ENCODE assay signal across 9 mouse cellular contexts in the genomic region with DNA sequence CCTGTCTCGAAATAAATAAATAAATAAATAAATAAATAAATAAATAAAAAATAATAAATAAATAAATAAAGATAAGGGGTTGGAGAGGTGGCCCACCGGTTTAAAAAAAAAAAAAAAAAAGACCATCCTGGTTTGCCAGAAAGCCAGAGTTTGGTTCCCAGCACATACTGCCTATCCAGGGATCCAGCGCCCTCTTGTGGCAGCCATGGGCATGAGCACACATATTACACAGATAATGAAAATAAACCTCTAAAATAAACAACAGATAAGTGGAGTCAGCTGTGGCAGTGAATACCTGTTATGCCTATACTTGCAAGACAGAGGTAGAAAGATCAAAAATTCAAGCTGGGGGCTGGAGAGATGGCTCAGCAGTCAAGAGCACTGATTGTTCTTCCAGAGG. TPM values are rescaled to one million over a fixed set of nuclear protein-coding genes. Genes with fewer than 3 reads are reported as not detected.
DNase-seq lines count a peak whose midpoint lies in the region; ATAC-seq and TF ChIP-seq lines count a peak whose summit lies in the region.
"Had no signal": no experiment of that assay in that cellular context is flagged by ENCODE, and none has a peak within 500 bp of the region (broad histone marks: within the 10 kb centered on the region; RNA-seq: fewer than 3 reads in every experiment).

No protein-coding gene starts in this region.

- H3K4me1 ChIP-seq in hindbrain, embryonic 11.5 days (replicated peaks; ENCODE audit: control insufficient read depth, insufficient read depth, low read length) = peaks cover 11% of the 10 kb centered on the region
- peaks cover 45% of the 10 kb centered on the region for H3K4me1 ChIP-seq in hindbrain, embryonic 12.5 days
- H3K4me1 ChIP-seq in MEL (ENCODE audit: control insufficient read depth in 1 of 2, insufficient read depth in 2 of 2, low read length in 2 of 2) = peaks cover 2 to 5% of the 10 kb centered on the region in 2 experiments; a peak in 2 of 4 replicates
- H3K4me1 ChIP-seq in embryonic facial prominence, embryonic 13.5 days = peaks cover 62% of the 10 kb centered on the region

- no peaks in the 10 kb centered on the region; the same call in 1 of the 2 replicates for H3K27me3 ChIP-seq in hindbrain, embryonic 11.5 days (ENCODE audit: control insufficient read depth, insufficient read depth, low read length)
- peaks cover 8% of the 10 kb centered on the region for H3K27me3 ChIP-seq in hindbrain, embryonic 12.5 days
- peaks cover 6 to 7% of the 10 kb centered on the region in 2 experiments for H3K27me3 ChIP-seq in MEL (ENCODE audit: control insufficient read depth in 1 of 2, insufficient read depth in 2 of 2, low read length in 2 of 2)
- H3K27me3 ChIP-seq in embryonic facial prominence, embryonic 13.5 days = no peaks in the 10 kb centered on the region

- TF ChIP-seq EP300 in MEL (IDR thresholded peaks at IDR 0.05; ENCODE audit: low read depth in 1 of 2, low read length in 2 of 2) = no peak

- H3K9me3 ChIP-seq in hindbrain, embryonic 11.5 days (ENCODE audit: control insufficient read depth, low read length) = no peaks in the 10 kb centered on the region
- H3K9me3 ChIP-seq in hindbrain, embryonic 12.5 days (replicated peaks) = no peaks in the 10 kb centered on the region
- H3K9me3 ChIP-seq in MEL (replicated peaks; ENCODE audit: insufficient read depth, low read length) = no peaks in the 10 kb centered on the region
- 0 out of 2 replicates have a peak, but pooled peaks cover 4% of the 10 kb centered on the region for H3K9me3 ChIP-seq in embryonic facial prominence, embryonic 13.5 days
- H3K9me3 ChIP-seq: neural tube, embryonic 13.5 days had no signal

- no peak overlapping the region for H3K4me2 ChIP-seq in hindbrain, embryonic 11.5 days (replicated peaks; ENCODE audit: low read depth, low read length)
- no peak overlapping the region for H3K4me2 ChIP-seq in hindbrain, embryonic 12.5 days (replicated peaks)
- H3K4me2 ChIP-seq in embryonic facial prominence, embryonic 13.5 days = no peak overlapping the region
- H3K4me2 ChIP-seq: neural tube, embryonic 13.5 days had no signal

- no peaks in the 10 kb centered on the region for H3K36me3 ChIP-seq in hindbrain, embryonic 11.5 days (ENCODE audit: control insufficient read depth, insufficient read depth, low read length)
- H3K36me3 ChIP-seq in hindbrain, embryonic 12.5 days = no peaks in the 10 kb centered on the region
- H3K36me3 ChIP-seq in MEL (ENCODE audit: control insufficient read depth in 1 of 2, insufficient read depth in 2 of 2, low read length in 2 of 2) = peaks cover 0 to 5% of the 10 kb centered on the region in 2 experiments; a peak in 1 of 4 replicates
- no peaks in the 10 kb centered on the region for H3K36me3 ChIP-seq in embryonic facial prominence, embryonic 13.5 days
- H3K36me3 ChIP-seq: neural tube, embryonic 13.5 days had no signal

- peak; percentile 78 for DNase-seq in hindbrain, embryonic 11.5 days (ENCODE audit: low spot score)
- peak; percentile 71 for DNase-seq in A20 (ENCODE audit: low read depth, low spot score)
- DNase-seq in MEL (ENCODE audit: low read depth, low spot score) = peak; percentile 78
- peak; percentile 74 for DNase-seq in lung, postnatal 14 days
- no peak for DNase-seq in MN1 (ENCODE audit: low spot score)
- no peak for DNase-seq in urinary bladder, adult 18-20 months (ENCODE audit: low spot score in 2 of 2)

- ATAC-seq in hindbrain, embryonic 11.5 days (ENCODE audit: low FRiP score) = no peak
- ATAC-seq in hindbrain, embryonic 12.5 days (ENCODE audit: low FRiP score) = no peak
- ATAC-seq in embryonic facial prominence, embryonic 13.5 days (ENCODE audit: insufficient number of reproducible peaks, insufficient read depth, low FRiP score, low TSS enrichment, low read depth) = no peak

- no peak overlapping the region for H3K9ac ChIP-seq in hindbrain, embryonic 11.5 days (ENCODE audit: low read depth, low read length)
- no peak overlapping the region for H3K9ac ChIP-seq in hindbrain, embryonic 12.5 days
- H3K9ac ChIP-seq in MEL (ENCODE audit: control insufficient read depth, low read depth, low read length, poor library complexity, severe bottlenecking) = no peak overlapping the region
- no peak overlapping the region for H3K9ac ChIP-seq in embryonic facial prominence, embryonic 13.5 days
- H3K9ac ChIP-seq: neural tube, embryonic 13.5 days had no signal

- peak; percentile 73 to 93 (median 84) for TF ChIP-seq CTCF in MEL (IDR thresholded peaks at IDR 0.05 in 2 of 3, conservative IDR thresholded peaks at IDR 0.05 in 1 of 3; ENCODE audit: control insufficient read depth in 1 of 3, insufficient read depth in 1 of 3, low read depth in 2 of 3, low read length in 3 of 3, poor library complexity in 1 of 3, severe bottlenecking in 1 of 3)

- H3K27ac ChIP-seq in hindbrain, embryonic 11.5 days (ENCODE audit: low read depth, low read length) = no peak overlapping the region
- no peak overlapping the region for H3K27ac ChIP-seq in hindbrain, embryonic 12.5 days
- no peak overlapping the region for H3K27ac ChIP-seq in MEL (ENCODE audit: control insufficient read depth, low read depth, low read length)
- H3K27ac ChIP-seq in embryonic facial prominence, embryonic 13.5 days = peak overlapping the region; percentile 64

- no peaks in the 10 kb centered on the region for H3K79me2 ChIP-seq in MEL (ENCODE audit: control insufficient read depth, insufficient read depth, low read length, poor library complexity)

- no peak for TF ChIP-seq POLR2A in MEL (IDR thresholded peaks at IDR 0.05; ENCODE audit: control insufficient read depth in 1 of 2, insufficient read depth in 1 of 2, low read depth in 1 of 2, low read length in 2 of 2, poor library complexity in 1 of 2)

- TF ChIP-seq RAD21 in MEL (IDR thresholded peaks at IDR 0.05; ENCODE audit: low read depth, low read length) = peak; percentile 75

- WGBS in hindbrain, embryonic 11.5 days = 34% methylated on average over 3 of the region's 3 CpGs
- WGBS in hindbrain, embryonic 12.5 days = 49% methylated on average over 3 of the region's 3 CpGs
- WGBS in embryonic facial prominence, embryonic 13.5 days = 40% methylated on average over 3 of the region's 3 CpGs

- no peak overlapping the region for H3K4me3 ChIP-seq in hindbrain, embryonic 11.5 days (ENCODE audit: low read depth, low read length)
- H3K4me3 ChIP-seq in hindbrain, embryonic 12.5 days = no peak overlapping the region
- H3K4me3 ChIP-seq in MEL (ENCODE audit: control insufficient read depth in 1 of 2, insufficient read depth in 1 of 2, low read depth in 2 of 2, low read length in 2 of 2) = no peak overlapping the region
- no peak overlapping the region for H3K4me3 ChIP-seq in embryonic facial prominence, embryonic 13.5 days
- H3K4me3 ChIP-seq: neural tube, embryonic 13.5 days had no signal

TF ChIP-seq in MEL, 35 proteins besides CTCF, POLR2A, EP300 and RAD21 (continues in another document):
- TF ChIP-seq GABPA (IDR thresholded peaks at IDR 0.05; ENCODE audit: low read depth, low read length) (no peak), ETS1 (IDR thresholded peaks at IDR 0.05; ENCODE audit: low read depth, low read length) (no peak), RCOR1 (IDR thresholded peaks at IDR 0.05; ENCODE audit: low read depth, low read length) (no peak), POLR2AphosphoS2 (IDR thresholded peaks at IDR 0.05; ENCODE audit: low read length) (no peak), MAX (IDR thresholded peaks at IDR 0.05; ENCODE audit: low read length) (no peak), SIN3A (IDR thresholded peaks at IDR 0.05; ENCODE audit: low read length) (no peak), CHD2 (IDR thresholded peaks at IDR 0.05; ENCODE audit: low read length) (no peak), UBTF (IDR thresholded peaks at IDR 0.05; ENCODE audit: borderline replicate concordance, insufficient read depth, low read depth, low read length) (no peak), ZMIZ1 (IDR thresholded peaks at IDR 0.05; ENCODE audit: low read depth, low read length) (no peak), JUND (IDR thresholded peaks at IDR 0.05; ENCODE audit: low read depth, low read length) (no peak), TAL1 (IDR thresholded peaks at IDR 0.05; ENCODE audit: low read length) (no peak), E2F4 (IDR thresholded peaks at IDR 0.05; ENCODE audit: borderline replicate concordance, low read depth, low read length) (no peak), GATA1 (IDR thresholded peaks at IDR 0.05; ENCODE audit: low read depth, low read length) (peak; percentile 32; the same call in 1 of the 2 replicates), ZC3H11A (IDR thresholded peaks at IDR 0.05; ENCODE audit: low read depth, low read length) (peak; percentile 65), ELF1 (IDR thresholded peaks at IDR 0.05; ENCODE audit: low read depth, low read length) (no peak), TCF12 (IDR thresholded peaks at IDR 0.05; ENCODE audit: low read depth, low read length) (no peak)

RNA-seq across cellular contexts. Expression of a gene that starts 6.4 kb away (rescaled TPM):
- polyA plus RNA-seq in hindbrain, embryonic 11.5 days (2014; fragmentation: Nextera tagmentation; extraction: Ambion mirVana) = 453 and 482 TPM in 2 replicates
- 372 and 426 TPM in 2 replicates for polyA plus RNA-seq in hindbrain, embryonic 12.5 days (2016; fragmentation: Nextera tagmentation; extraction: Ambion mirVana)
- 0.16 and 0.27 TPM in 2 replicates for total RNA-seq in MEL (2012; rRNA removed)
- polyA plus RNA-seq in MEL (2012; ENCODE audit: insufficient read depth in 1 of 2, insufficient read length in 2 of 2, low read depth in 1 of 2, low replicate concordance in 2 of 2, missing spikeins in 1 of 2) = under 1 TPM in 1 of 2 experiments, not detected in 1; 0.17 TPM
- polyA plus RNA-seq in embryonic facial prominence, embryonic 13.5 days (2015; fragmentation: Nextera tagmentation; extraction: Ambion mirVana) = 540 and 613 TPM in 2 replicates

RNA-seq across cellular contexts. Expression of a gene that starts 22.5 kb away (rescaled TPM):
- 5.5 and 6.2 TPM in 2 replicates for polyA plus RNA-seq in hindbrain, embryonic 11.5 days (2014; fragmentation: Nextera tagmentation; extraction: Ambion mirVana)
- polyA plus RNA-seq in hindbrain, embryonic 12.5 days (2016; fragmentation: Nextera tagmentation; extraction: Ambion mirVana) = 7.0 and 7.9 TPM in 2 replicates
- 11.2 and 12.3 TPM in 2 replicates for total RNA-seq in MEL (2012; rRNA removed)
- polyA plus RNA-seq in MEL (2012; ENCODE audit: insufficient read depth in 1 of 2, insufficient read length in 2 of 2, low read depth in 1 of 2, low replicate concordance in 2 of 2, missing spikeins in 1 of 2) = 10 to 100 TPM in 1 of 2 experiments, not detected in 1; 25.4 TPM
- 6.4 and 7.1 TPM in 2 replicates for polyA plus RNA-seq in embryonic facial prominence, embryonic 13.5 days (2015; fragmentation: Nextera tagmentation; extraction: Ambion mirVana)

RNA-seq across cellular contexts. Expression of a gene that starts 56.4 kb away (rescaled TPM):
- 2.5 and 3.3 TPM in 2 replicates for polyA plus RNA-seq in hindbrain, embryonic 11.5 days (2014; fragmentation: Nextera tagmentation; extraction: Ambion mirVana)
- polyA plus RNA-seq in hindbrain, embryonic 12.5 days (2016; fragmentation: Nextera tagmentation; extraction: Ambion mirVana) = 11.6 and 11.8 TPM in 2 replicates
- total RNA-seq in MEL (2012; rRNA removed) = 0.03 and 0.04 TPM in 2 replicates
- under 1 TPM in 1 of 2 experiments, not detected in 1; 0.33 TPM for polyA plus RNA-seq in MEL (2012; ENCODE audit: insufficient read depth in 1 of 2, insufficient read length in 2 of 2, low read depth in 1 of 2, low replicate concordance in 2 of 2, missing spikeins in 1 of 2)
- polyA plus RNA-seq in embryonic facial prominence, embryonic 13.5 days (2015; fragmentation: Nextera tagmentation; extraction: Ambion mirVana) = 10.9 and 11.6 TPM in 2 replicates

Comparison
In these comparisons a context has a peak if more than half of its experiments do, and no peak if none do; other contexts are left out.
1. DNase-seq: peak in hindbrain, embryonic 11.5 days (single experiment), A20 (single experiment), MEL (single experiment) and lung, postnatal 14 days (single experiment); none in MN1 (single experiment) and urinary bladder, adult 18-20 months (0 of 2).
2. RNA of a gene that starts 6.4 kb away (polyA plus RNA-seq): 540 to 613 TPM in embryonic facial prominence, embryonic 13.5 days, 453 to 482 TPM in hindbrain, embryonic 11.5 days and 372 to 426 TPM in hindbrain, embryonic 12.5 days; 0.17 TPM in MEL; every median in the first group is over 100 times any median in the second.